Mouse (Mus musculus): ENCODE results near the gene Men1. TPM values are rescaled to one million over a fixed set of nuclear protein-coding genes. Genes with fewer than 3 reads are reported as not detected.

The Men1 gene
- polyA plus RNA-seq, 1 experiment from 2014 or later, result 103 TPM

GRCm38 (mm10) chr19:6374571-6374970 lies 39.8 kb downstream of the Men1 start:
- no peaks in the 10 kb centered on the region for H3K9me3 ChIP-seq
- no peak overlapping the region; the same call in 1 of the 2 replicates for H3K4me2 ChIP-seq
- no peak overlapping the region for H3K27ac ChIP-seq
- no peak overlapping the region for H3K9ac ChIP-seq (replicated peaks)
- peaks cover 100% of the 10 kb centered on the region for H3K36me3 ChIP-seq
- H3K4me1 ChIP-seq (replicated peaks), result no peaks in the 10 kb centered on the region
- over 99% methylated on average over 10 of the region's 10 CpGs for WGBS
- ATAC-seq (ENCODE audit: insufficient number of reproducible peaks, insufficient read depth, low FRiP score, low TSS enrichment, low read depth), result no peak
- no peaks in the 10 kb centered on the region for H3K27me3 ChIP-seq
- H3K4me3 ChIP-seq (replicated peaks), result no peak overlapping the region

DNA sequence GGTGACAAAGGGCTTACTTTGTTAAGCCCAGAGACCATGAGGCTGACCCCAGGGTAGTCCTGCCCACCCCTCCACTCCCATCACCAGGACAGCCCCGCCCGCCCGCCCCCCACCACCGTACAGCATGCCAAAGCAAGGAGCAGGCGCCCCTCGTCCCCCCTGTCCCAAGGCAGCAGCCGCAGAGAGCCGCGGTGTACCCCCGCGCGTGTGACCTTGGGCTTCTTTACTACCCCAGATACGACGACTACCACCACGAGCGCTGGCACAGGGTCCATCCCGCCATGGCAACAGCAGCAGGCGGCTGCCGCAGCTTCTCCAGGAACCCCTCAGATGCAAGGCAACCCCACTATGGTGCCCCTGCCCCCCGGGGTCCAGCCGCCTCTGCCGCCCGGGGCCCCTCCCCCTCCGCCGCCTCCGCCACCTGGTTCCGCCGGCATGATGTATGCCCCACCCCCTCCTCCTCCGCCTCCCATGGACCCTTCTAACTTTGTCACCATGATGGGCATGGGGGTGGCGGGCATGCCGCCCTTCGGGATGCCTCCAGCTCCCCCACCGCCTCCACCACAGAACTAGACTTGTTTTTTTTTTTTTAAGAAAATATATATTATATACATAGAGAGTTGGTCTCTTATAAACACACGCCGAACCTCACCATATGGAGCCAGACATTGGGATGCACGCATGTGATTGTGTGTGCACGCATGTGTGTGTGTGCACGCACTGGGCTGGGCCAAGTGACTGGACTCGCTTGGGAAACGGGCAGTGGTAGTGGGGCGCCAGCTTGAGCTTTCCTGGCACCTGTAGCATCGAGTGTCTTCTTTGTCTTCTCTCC lies 40.9 kb downstream of the Men1 start:
- Histone ChIP-seq H3K9ac (replicated peaks) (no peak overlapping the region), H3K4me1 (replicated peaks) (no peaks in the 10 kb centered on the region), H3K4me2 (no peak overlapping the region), H3K27me3 (no peaks in the 10 kb centered on the region), H3K4me3 (replicated peaks) (no peak overlapping the region), H3K27ac (no peak overlapping the region), H3K9me3 (no peaks in the 10 kb centered on the region), H3K36me3 (peaks cover 89% of the 10 kb centered on the region)
- peak; percentile 34 for ATAC-seq (ENCODE audit: insufficient number of reproducible peaks, insufficient read depth, low FRiP score, low TSS enrichment, low read depth)
- 94% methylated on average over 42 of the region's 42 CpGs for WGBS

DNA sequence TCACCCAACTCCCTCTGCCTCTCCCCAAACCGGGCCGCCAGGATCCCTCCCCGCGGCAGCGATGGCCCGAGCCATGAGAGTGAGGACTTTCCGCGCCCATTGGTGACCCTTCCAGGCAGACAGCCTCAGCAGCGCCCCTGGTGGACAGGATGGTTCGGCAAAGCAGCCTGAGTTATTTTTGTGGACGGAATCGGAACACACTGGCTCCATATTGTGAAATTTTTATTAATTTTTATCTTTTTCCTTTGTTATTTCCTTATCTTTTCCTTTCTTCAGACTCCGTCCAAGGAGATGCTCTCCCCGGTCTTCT lies 41.4 kb downstream of the Men1 start:
- Histone ChIP-seq H3K4me1 (replicated peaks) (no peaks in the 10 kb centered on the region), H3K4me2 (no peak overlapping the region), H3K27me3 (no peaks in the 10 kb centered on the region), H3K9me3 (no peaks in the 10 kb centered on the region), H3K27ac (no peak overlapping the region), H3K36me3 (peaks cover 83% of the 10 kb centered on the region), H3K9ac (replicated peaks) (no peak overlapping the region), H3K4me3 (replicated peaks) (no peak overlapping the region)
- WGBS, result 73% methylated on average over 14 of the region's 14 CpGs
- no peak for ATAC-seq (ENCODE audit: insufficient number of reproducible peaks, insufficient read depth, low FRiP score, low TSS enrichment, low read depth)

DNA sequence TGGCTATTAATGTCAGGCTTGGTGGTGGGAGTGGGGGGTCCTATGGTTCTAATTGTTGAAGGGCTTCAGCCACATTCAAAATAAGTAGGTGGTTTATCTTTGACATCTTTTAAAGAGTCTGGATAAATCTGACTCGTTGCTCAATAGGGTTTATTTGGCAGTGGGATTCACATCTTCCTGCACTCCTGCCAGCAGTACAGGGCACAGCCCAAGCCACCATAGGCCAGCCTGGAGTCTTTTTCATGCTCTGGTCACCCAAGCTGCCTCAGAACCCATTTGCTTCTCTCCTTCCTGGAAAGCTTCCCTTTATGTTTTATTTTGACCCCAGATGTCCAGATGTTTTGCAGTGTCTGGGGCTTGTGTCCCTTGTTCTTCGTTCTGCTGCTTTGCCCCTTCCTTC lies 41.9 kb downstream of the Men1 start:
- no peak overlapping the region for H3K9ac ChIP-seq (replicated peaks)
- 91% methylated on average over 2 of the region's 2 CpGs for WGBS
- H3K9me3 ChIP-seq, result no peaks in the 10 kb centered on the region
- no peak overlapping the region for H3K4me3 ChIP-seq (replicated peaks)
- peaks cover 79% of the 10 kb centered on the region for H3K36me3 ChIP-seq
- ATAC-seq (ENCODE audit: insufficient number of reproducible peaks, insufficient read depth, low FRiP score, low TSS enrichment, low read depth), result no peak
- H3K4me2 ChIP-seq, result no peak overlapping the region
- H3K27me3 ChIP-seq, result no peaks in the 10 kb centered on the region
- no peak overlapping the region for H3K27ac ChIP-seq
- no peaks in the 10 kb centered on the region for H3K4me1 ChIP-seq (replicated peaks)

GRCm38 (mm10) chr19:6377327-6378040 lies 42.7 kb downstream of the Men1 start:
- peaks cover 71% of the 10 kb centered on the region for H3K36me3 ChIP-seq
- no peak for ATAC-seq (ENCODE audit: insufficient number of reproducible peaks, insufficient read depth, low FRiP score, low TSS enrichment, low read depth)
- no peaks in the 10 kb centered on the region for H3K4me1 ChIP-seq (replicated peaks)
- no peak overlapping the region for H3K4me2 ChIP-seq
- H3K27me3 ChIP-seq, result no peaks in the 10 kb centered on the region
- no peak overlapping the region for H3K27ac ChIP-seq
- 84% methylated on average over 11 of the region's 11 CpGs for WGBS
- no peak overlapping the region for H3K4me3 ChIP-seq (replicated peaks)
- H3K9ac ChIP-seq (replicated peaks), result no peak overlapping the region
- no peaks in the 10 kb centered on the region for H3K9me3 ChIP-seq

DNA sequence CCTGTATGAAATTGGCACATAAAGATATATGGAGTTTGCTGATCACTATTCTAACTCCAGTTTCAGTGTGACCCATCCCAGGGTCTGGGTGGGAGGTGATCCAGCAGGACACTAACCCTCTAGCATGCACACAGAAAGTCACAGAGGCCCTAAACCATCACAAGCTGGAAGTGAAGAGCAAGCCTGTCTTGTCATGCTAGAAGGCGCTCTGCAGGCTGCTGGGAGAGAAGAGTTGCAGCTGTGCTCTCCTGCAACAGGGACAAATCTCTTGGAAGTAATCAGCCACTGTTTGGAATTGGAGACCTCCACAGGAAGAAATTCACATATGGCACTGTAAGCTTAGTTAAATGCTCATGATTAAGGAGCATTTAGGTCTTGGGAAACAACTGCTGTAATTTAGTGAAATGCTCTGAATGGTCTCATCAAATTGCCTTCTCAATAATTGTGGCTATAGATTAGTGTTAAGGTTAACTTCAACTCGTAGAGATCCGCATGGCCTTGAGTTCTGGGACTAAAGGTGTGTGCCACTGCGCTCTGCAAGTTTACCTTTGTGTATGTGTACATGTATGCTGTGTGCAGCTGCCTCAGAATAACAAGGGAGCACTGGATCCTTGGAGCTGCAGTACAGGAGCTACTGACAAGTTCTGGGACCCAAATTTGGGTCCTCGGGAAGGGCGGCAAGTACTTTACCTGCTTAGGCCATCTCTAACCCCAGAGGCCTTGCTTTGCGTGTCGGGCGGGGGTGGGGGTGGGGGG lies 45.8 kb downstream of the Men1 start:
- Histone ChIP-seq H3K27ac (no peak overlapping the region), H3K4me3 (replicated peaks) (no peak overlapping the region), H3K27me3 (no peaks in the 10 kb centered on the region), H3K9me3 (no peaks in the 10 kb centered on the region), H3K9ac (replicated peaks) (no peak overlapping the region), H3K4me2 (no peak overlapping the region), H3K4me1 (replicated peaks) (peaks cover 17% of the 10 kb centered on the region), H3K36me3 (peaks cover 40% of the 10 kb centered on the region)
- WGBS, result 86% methylated on average over 9 of the region's 9 CpGs
- ATAC-seq (ENCODE audit: insufficient number of reproducible peaks, insufficient read depth, low FRiP score, low TSS enrichment, low read depth), result no peak

DNA sequence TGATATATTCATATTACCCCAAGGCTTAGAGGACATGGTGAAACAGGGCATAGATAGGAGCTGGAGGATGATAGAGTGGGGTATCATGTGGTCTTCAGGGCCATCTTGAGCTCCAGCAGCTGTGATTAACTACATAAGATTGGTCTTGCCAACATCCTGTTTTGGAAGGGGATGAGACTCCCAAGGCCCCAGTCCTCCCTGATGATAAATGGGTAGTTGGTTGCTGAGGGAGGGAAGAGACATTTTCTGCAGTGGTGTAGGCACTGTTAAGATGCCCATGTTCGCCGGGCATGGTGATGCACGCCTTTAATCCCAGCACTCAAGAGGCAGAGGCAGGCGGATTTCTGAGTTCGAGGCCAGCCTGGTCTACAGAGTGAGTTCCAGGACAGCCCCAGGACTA lies 46.5 kb downstream of the Men1 start:
- Histone ChIP-seq H3K27me3 (no peaks in the 10 kb centered on the region), H3K4me1 (replicated peaks) (peaks cover 17% of the 10 kb centered on the region), H3K4me2 (no peak overlapping the region), H3K36me3 (peaks cover 33% of the 10 kb centered on the region), H3K27ac (no peak overlapping the region), H3K9me3 (no peaks in the 10 kb centered on the region), H3K4me3 (replicated peaks) (no peak overlapping the region), H3K9ac (replicated peaks) (no peak overlapping the region)
- no peak for ATAC-seq (ENCODE audit: insufficient number of reproducible peaks, insufficient read depth, low FRiP score, low TSS enrichment, low read depth)
- 93% methylated on average over 5 of the region's 5 CpGs for WGBS

- H3K4me1 ChIP-seq (replicated peaks), result peaks cover 17% of the 10 kb centered on the region
- H3K36me3 ChIP-seq, result peaks cover 21% of the 10 kb centered on the region
- WGBS, result 78% methylated on average over 4 of the region's 4 CpGs
- no peak overlapping the region for H3K4me3 ChIP-seq (replicated peaks)
- H3K9me3 ChIP-seq, result no peaks in the 10 kb centered on the region
- H3K27ac ChIP-seq, result no peak overlapping the region
- ATAC-seq (ENCODE audit: insufficient number of reproducible peaks, insufficient read depth, low FRiP score, low TSS enrichment, low read depth), result no peak
- H3K4me2 ChIP-seq, result no peak overlapping the region
- 0 out of 2 replicates have a peak, but pooled peaks cover 8% of the 10 kb centered on the region for H3K27me3 ChIP-seq
- H3K9ac ChIP-seq (replicated peaks), result no peak overlapping the region
These were observed 47.6 kb downstream of the Men1 start for GRCm38 (mm10) chr19:6382323-6382924.

- Histone ChIP-seq H3K36me3 (peaks cover 11% of the 10 kb centered on the region), H3K9me3 (no peaks in the 10 kb centered on the region), H3K27ac (no peak overlapping the region), H3K27me3 (peaks cover 18% of the 10 kb centered on the region; the same call in 1 of the 2 replicates), H3K4me1 (replicated peaks) (peaks cover 17% of the 10 kb centered on the region), H3K9ac (replicated peaks) (no peak overlapping the region), H3K4me3 (replicated peaks) (no peak overlapping the region), H3K4me2 (no peak overlapping the region)
- ATAC-seq (ENCODE audit: insufficient number of reproducible peaks, insufficient read depth, low FRiP score, low TSS enrichment, low read depth), result no peak
- 41% methylated on average over 5 of the region's 5 CpGs for WGBS
These were observed 48.7 kb downstream of the Men1 start for GRCm38 (mm10) chr19:6383470-6383869.

DNA sequence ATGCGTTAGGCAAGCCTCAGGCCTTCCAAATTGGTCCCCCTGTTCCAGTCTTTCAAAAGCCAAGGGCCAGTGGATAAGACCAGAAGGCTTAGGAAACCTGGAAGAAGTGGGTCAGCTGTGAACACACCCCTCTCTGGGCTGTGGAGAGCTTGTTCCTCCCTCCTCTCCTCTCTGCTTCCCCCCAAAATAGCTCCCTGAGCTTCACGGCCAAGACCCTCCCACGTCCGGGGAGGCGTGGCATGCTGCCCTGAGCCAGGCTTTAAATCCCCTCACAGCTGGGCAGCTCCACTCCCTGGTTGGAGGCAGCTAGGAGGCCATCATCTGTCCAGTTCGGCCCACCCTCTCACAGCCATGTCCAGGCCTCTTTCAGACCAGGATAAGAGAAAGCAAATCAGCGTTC lies 49.3 kb downstream of the Men1 start, which contains the start of gene Pygm:
Gene Pygm (plus strand): TSS at position 272 of the 400 bp plus-strand sequence.
- no peak for ATAC-seq (ENCODE audit: insufficient number of reproducible peaks, insufficient read depth, low FRiP score, low TSS enrichment, low read depth)
- Histone ChIP-seq H3K27ac (0 out of 2 replicates have a peak within 1 kb of the TSS, but pooled peaks have one; percentile 3), H3K4me3 (replicated peaks) (no peak within 1 kb of the TSS), H3K9me3 (no peaks in the 10 kb centered on the region), H3K4me2 (no peak within 1 kb of the TSS), H3K36me3 (peaks cover 4% of the 10 kb centered on the region; the same call in 1 of the 2 replicates), H3K9ac (replicated peaks) (no peak within 1 kb of the TSS), H3K27me3 (peaks cover 23% of the 10 kb centered on the region; the same call in 1 of the 2 replicates), H3K4me1 (replicated peaks) (peaks cover 19% of the 10 kb centered on the region)
- 18% methylated on average over 7 of the region's 7 CpGs for WGBS

DNA sequence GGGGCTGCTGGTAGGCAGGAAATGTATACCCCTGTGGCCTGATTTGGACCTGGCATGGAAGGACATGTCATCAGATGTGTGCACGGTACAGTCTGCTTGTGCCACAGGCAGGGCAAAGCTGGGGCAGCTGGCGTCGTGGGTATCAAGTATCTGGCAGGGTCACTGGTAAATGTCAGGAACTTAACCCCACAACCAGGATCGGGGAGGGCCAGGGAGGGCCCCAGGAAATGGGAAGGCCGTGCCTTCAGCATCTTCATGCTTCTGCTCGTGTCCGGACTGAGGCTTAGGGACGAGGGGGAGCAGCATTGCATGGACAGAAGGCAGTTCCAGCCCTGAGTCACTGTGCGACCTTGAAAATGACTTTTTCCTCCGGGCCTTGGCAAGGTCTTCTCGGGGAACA lies 50.2 kb downstream of the Men1 start:
- Histone ChIP-seq H3K4me3 (replicated peaks) (no peak overlapping the region), H3K36me3 (no peaks in the 10 kb centered on the region), H3K27ac (no peak overlapping the region), H3K4me2 (no peak overlapping the region), H3K4me1 (replicated peaks) (peaks cover 27% of the 10 kb centered on the region), H3K9me3 (no peaks in the 10 kb centered on the region), H3K27me3 (peaks cover 24% of the 10 kb centered on the region; the same call in 1 of the 2 replicates), H3K9ac (replicated peaks) (no peak overlapping the region)
- ATAC-seq (ENCODE audit: insufficient number of reproducible peaks, insufficient read depth, low FRiP score, low TSS enrichment, low read depth), result no peak
- 73% methylated on average over 11 of the region's 11 CpGs for WGBS
